Mouse (Mus musculus) bone marrow macrophage, adult 2 months (primary cell): ENCODE data around the gene Ppard.

ENCODE experiments used
- CTCF ChIP-seq: IDR thresholded peaks from 2 replicates; pipeline ENCODE4 v1.5.1; 2012; ENCODE audit warnings: low read depth, mild to moderate bottlenecking, low read length, moderate library complexity
- POLR2A ChIP-seq: IDR thresholded peaks from 2 replicates; pipeline ENCODE4 v1.6.1; 2012; ENCODE audit warnings: mild to moderate bottlenecking, low read depth, low read length, borderline replicate concordance

- TF ChIP-seq CTCF: no peak
- no peak for TF ChIP-seq POLR2A
These were observed 37.7 kb downstream of the Ppard start for GRCm38 (mm10) chr17:28270165-28270564.
